Mouse (Mus musculus) bone marrow macrophage, adult 2 months (primary cell): ENCODE results near the gene Gm44579. TPM values are rescaled to one million over a fixed set of nuclear protein-coding genes. Genes with fewer than 3 reads are reported as not detected.

ENCODE experiments used
- H3K27ac ChIP-seq: 2 replicates; pipeline ENCODE4 v1.5.1; 2012; ENCODE audit warnings: low read depth, low read length; ENCODE audit not compliant: insufficient read depth
- H3K4me1 ChIP-seq: 2 replicates; pipeline ENCODE4 v1.6.1; 2012; ENCODE audit warnings: low read length; ENCODE audit not compliant: control insufficient read depth, insufficient read depth
- H3K4me3 ChIP-seq: 2 replicates; pipeline ENCODE4 v1.5.1; 2012; ENCODE audit warnings: mild to moderate bottlenecking, low read length, moderate library complexity; ENCODE audit not compliant: insufficient read depth
- CTCF ChIP-seq: IDR thresholded peaks from 2 replicates; pipeline ENCODE4 v1.5.1; 2012; ENCODE audit warnings: low read depth, mild to moderate bottlenecking, low read length, moderate library complexity
- POLR2A ChIP-seq: IDR thresholded peaks from 2 replicates; pipeline ENCODE4 v1.6.1; 2012; ENCODE audit warnings: mild to moderate bottlenecking, low read depth, low read length, borderline replicate concordance
- polyA plus RNA-seq: library from polyadenylated mRNA; stranded (reverse); fragments of >200 nt; gene quantifications from 2 replicates; pipeline ENCODE4 v1.2.4, GENCODE M21; 2012; ENCODE audit not compliant: missing spikeins, insufficient read depth, insufficient read length

Gm44579 gene
- polyA plus RNA-seq, 1 experiment: not detected

DNA sequence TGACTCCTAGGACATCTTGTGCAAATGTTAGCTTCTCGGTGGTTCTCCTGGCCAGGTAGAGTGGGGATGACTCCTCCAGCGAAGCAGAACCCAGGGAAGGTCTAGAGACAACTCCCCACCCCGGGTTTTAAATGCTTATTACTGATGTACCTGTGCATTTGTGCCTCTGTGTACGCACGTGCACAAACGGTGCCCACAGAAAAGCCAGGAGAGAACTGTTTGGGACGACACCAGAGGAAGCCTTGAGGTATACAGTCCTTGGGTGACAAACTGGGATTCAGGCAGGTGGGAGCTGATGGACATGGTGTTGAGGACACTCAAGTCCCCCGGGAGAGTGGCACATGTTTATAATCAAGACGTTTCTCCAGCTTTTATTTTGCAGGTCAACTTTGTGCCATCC is 49.9 kb downstream of the Gm44579 start:
- no peak overlapping the region for H3K4me3 ChIP-seq
- no peaks in the 10 kb centered on the region for H3K4me1 ChIP-seq
- no peak overlapping the region for H3K27ac ChIP-seq
- TF ChIP-seq POLR2A (no peak), CTCF (no peak)

DNA sequence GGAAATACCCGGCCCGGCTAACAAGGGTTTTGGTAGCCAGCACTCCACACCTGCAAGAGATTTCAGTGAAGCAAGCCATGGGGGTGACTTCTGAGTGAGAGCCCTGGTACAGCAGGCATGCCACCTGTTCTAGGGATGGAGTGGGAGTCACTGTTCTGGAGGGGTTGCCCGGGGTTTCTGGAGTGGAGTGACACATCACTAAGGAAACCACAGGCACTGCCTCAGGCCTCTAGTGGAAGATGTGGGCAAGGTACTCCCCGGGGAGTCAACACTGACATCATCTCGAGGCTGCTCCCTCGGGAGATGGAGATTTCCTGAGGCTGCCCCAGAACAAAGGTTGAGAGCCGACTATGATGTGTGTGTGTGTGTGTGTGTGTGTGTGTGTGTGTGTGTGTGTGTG is 50.4 kb downstream of the Gm44579 start:
- Histone ChIP-seq H3K4me3 (no peak overlapping the region), H3K27ac (no peak overlapping the region), H3K4me1 (no peaks in the 10 kb centered on the region)
- TF ChIP-seq POLR2A: no peak
- TF ChIP-seq CTCF: no peak

DNA sequence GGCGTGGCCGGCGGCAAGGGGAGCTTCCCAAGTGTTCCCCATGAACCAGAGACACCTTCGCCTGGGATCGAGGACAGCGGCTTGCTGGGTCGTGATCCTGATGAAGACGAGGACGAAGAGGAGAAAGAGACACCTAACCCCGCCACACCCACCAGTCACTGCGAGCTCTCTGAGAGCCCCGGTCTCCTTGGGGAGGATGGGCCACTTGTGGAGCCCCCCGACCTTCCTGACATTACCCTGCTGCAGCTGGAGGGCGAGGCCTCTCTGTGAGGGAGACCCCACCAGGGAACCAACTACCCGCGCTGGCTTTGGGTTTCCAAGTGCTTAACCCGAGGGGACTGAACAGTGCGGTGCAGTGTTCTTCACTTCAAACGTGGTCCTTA is 52.2 kb downstream of the Gm44579 start:
- Histone ChIP-seq H3K4me3 (no peak overlapping the region), H3K27ac (no peak overlapping the region), H3K4me1 (no peaks in the 10 kb centered on the region)
- TF ChIP-seq POLR2A (no peak), CTCF (no peak)

DNA sequence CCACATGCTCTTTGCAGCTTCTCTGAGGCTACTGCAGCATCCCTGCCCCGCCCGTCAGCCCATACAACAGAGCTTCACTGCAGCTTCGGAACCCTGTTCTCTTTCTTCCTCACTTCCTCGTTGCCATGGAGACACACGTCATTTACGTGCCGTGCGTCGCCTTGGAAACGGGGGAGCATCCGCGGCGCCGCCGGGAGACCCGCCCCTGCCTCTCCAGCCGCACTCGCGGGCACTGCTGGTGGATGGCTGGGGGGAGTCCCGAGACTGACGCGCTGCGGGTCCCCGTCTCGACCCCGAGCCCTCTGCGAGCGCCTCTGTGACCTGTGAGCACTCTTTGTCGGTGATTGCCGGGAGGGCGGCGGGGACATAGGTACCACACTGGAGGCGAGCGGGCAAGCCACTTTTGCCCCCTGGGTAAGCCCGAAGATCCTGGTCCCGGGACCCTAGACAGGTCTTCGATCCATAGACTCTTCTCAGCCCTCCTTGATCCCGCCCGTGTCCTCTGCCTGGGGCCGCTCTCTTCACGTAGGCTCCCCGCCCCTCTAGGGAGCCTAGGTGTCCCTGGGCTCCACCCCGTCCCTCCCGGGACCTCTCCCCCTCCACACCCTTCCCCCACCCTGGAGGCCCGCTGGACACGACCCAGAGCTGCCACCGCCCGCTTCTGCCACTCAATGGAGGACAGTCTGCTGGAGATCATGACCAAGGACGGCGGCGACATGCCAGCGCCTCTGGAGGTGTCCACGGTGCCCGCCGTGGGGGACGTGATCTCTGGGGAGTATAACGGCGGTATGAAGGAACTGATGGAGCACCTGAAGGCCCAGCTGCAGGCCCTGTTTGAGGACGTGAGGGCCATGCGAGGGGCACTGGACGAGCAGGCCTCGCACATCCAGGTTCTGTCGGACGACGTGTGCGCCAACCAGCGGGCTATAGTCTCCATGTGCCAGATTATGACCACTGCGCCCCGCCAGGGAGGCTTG is 52.8 kb downstream of the Gm44579 start:
- Histone ChIP-seq H3K4me3 (no peak overlapping the region), H3K27ac (no peak overlapping the region), H3K4me1 (no peaks in the 10 kb centered on the region)
- TF ChIP-seq CTCF (no peak), POLR2A (no peak)

DNA sequence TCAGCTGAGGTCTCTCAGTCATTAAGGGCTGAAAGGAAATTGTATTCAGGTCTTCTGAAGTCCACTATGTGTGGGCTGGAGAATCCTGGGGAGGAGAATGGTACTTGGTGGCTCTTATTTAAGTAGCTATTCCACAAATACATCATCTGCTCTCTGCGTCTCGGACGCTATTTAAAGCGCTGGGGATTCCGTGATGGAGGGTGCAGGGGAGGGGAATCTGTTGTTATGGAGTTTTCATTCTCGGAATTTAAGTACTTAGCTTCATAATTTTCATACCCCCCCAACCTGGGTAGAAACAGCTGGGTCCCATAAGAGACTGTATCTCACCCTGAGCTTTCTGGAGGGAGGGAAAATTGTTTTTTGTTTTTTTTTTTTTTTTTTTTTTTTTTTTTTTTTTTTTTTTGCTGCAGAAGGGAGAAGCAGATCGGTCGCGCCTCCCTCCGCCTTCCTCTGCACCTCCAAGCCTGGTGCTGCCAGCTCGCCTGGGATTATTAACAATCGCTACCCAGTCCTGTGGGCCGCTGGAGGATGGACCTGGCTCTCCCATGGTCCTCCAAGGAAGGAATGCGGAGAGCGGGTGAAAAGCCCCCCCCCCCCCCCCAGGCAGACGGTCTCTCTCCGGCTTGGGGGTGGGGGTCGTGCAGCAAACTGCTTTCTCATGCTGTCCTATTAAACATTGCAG is 53.7 kb downstream of the Gm44579 start, which contains the start of gene Ccdc184:
Gene Ccdc184, plus strand, starts transcription at position 196 of the 682 bp plus-strand sequence.
- TF ChIP-seq CTCF: no peak
- no peak for TF ChIP-seq POLR2A
- no peak within 1 kb of the TSS for H3K27ac ChIP-seq
- H3K4me1 ChIP-seq: no peaks in the 10 kb centered on the region
- H3K4me3 ChIP-seq: no peak within 1 kb of the TSS

DNA sequence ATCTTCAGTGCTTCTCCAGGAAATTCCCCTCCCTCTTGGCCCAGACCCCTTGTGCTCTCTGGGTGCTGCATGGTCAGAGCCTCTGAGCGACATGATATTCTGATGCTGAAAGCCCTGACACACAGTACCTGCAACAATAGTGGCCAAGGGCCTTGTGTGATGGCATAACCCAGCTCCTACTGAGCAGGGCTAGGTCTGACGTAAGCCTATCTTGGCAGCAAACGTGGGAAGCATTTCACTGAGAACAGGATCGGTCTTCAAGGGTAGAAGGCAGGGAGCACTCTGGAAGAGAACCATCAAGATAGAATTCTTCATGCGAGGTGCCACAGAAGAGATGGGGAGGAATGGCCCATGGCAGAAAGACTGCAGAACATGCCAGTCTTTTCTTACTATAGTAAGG is 55.3 kb downstream of the Gm44579 start, which contains the start of gene Asb8:
Gene Asb8, minus strand, starts transcription at position 101 of the 400 bp plus-strand sequence.
- TF ChIP-seq CTCF (no peak), POLR2A (no peak)
- Histone ChIP-seq H3K4me3 (no peak within 1 kb of the TSS), H3K4me1 (no peaks in the 10 kb centered on the region), H3K27ac (no peak within 1 kb of the TSS)

DNA sequence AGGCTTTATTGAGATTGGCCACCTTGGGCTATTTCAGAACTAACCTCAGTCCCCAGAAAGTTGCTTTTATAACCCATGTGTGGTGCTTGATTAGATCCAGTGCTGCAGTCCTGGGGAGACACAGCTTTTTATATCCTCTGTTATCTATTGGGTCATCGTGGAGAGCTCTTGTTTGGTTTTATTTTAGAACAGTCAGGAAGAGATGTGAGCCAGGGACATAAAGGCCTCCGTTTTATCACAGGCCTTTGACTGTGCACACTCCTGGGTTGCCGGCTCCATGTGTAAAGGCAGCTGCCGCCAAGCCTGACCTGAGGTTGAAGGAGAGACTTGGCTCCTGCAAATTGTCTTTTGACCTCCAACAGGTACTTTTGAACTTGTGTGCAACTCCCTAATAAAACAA is 58.2 kb downstream of the Gm44579 start:
- no peak overlapping the region for H3K27ac ChIP-seq
- no peaks in the 10 kb centered on the region for H3K4me1 ChIP-seq
- no peak overlapping the region for H3K4me3 ChIP-seq
- no peak for TF ChIP-seq POLR2A
- no peak for TF ChIP-seq CTCF

DNA sequence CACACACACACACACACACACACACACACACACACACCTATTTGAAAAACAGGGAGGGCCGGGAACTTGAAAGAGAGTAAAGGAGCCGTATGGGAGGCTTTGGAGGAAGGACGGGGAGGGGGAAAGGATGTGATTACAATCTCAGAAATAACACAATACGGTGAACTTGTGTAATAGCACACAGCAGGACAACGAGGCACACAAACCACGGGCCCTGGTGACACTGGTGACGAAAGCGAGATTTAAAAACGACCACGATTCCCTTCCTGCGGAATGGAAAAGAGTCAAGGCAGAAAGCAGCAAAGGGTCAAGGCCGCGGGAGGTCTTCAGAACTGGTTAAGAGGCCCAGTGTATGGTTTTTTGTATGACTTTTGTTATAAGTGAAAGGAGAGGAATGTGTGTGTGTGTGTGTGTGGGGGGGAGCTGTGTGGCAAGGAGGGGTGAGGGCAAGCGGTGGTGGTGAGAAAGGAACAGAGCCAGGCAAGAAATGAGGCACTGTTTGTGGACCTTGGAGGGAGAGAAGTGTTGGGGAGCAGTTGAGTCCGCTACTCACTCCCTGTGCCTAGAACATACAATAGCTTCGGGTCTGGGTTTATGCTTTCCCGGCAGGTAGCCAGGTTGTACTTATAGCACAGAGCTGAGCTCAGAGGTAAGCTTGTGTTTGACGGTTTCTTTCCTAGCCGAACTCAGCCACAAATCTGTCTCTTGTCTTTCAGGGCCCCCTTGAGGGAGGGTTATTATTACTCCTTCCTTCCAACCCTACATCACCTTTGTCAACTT is 59.6 kb downstream of the Gm44579 start:
- Histone ChIP-seq H3K27ac (no peak overlapping the region), H3K4me1 (no peaks in the 10 kb centered on the region), H3K4me3 (no peak overlapping the region)
- TF ChIP-seq CTCF (no peak), POLR2A (no peak)

DNA sequence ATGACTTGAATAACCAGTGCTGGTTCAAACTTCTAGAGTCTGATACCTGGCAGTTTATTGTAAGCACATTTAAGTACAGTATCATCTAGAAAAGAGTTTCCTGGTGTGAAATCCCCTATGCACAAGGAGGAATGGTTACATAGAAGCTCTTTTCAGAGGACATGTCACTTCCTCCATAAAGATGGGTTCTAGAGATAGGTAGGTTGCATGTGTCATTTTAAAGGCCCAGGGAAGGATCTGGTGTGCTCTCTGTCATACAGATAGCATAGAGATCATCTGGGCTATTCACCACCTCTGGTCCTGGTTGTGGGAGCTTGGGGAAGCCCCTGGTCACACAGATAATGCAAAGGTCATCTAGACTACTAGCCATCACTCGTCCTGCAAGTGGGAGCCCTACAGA is 63.5 kb downstream of the Gm44579 start:
- Histone ChIP-seq H3K4me3 (no peak overlapping the region), H3K4me1 (peaks cover 10% of the 10 kb centered on the region), H3K27ac (no peak overlapping the region)
- TF ChIP-seq POLR2A (no peak), CTCF (no peak)

DNA sequence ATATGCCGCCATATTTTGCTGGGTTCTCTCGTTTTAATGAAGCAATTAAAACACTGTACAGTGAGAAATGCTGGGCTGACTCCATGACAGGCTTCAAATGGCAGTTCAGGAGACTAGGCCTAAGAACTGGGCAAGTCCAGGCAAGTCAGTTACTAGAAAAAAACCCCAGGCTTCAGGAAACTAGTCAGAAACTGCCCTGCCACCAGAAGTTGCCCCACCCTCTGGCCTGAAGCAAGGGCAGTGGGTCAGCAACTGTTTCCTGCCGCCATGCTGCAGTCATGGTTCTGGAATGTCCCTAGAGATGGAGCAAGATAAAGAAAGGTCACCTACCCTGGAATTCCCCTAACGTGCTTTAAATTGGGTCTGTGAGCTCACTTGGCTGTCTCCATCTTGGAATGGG is 64.8 kb downstream of the Gm44579 start:
- H3K4me1 ChIP-seq: peaks cover 10% of the 10 kb centered on the region
- H3K27ac ChIP-seq: no peak overlapping the region
- no peak overlapping the region for H3K4me3 ChIP-seq
- TF ChIP-seq POLR2A (no peak), CTCF (no peak)
